Comparison of ENCODE assay signal across 8 mouse cellular contexts in the genomic region with DNA sequence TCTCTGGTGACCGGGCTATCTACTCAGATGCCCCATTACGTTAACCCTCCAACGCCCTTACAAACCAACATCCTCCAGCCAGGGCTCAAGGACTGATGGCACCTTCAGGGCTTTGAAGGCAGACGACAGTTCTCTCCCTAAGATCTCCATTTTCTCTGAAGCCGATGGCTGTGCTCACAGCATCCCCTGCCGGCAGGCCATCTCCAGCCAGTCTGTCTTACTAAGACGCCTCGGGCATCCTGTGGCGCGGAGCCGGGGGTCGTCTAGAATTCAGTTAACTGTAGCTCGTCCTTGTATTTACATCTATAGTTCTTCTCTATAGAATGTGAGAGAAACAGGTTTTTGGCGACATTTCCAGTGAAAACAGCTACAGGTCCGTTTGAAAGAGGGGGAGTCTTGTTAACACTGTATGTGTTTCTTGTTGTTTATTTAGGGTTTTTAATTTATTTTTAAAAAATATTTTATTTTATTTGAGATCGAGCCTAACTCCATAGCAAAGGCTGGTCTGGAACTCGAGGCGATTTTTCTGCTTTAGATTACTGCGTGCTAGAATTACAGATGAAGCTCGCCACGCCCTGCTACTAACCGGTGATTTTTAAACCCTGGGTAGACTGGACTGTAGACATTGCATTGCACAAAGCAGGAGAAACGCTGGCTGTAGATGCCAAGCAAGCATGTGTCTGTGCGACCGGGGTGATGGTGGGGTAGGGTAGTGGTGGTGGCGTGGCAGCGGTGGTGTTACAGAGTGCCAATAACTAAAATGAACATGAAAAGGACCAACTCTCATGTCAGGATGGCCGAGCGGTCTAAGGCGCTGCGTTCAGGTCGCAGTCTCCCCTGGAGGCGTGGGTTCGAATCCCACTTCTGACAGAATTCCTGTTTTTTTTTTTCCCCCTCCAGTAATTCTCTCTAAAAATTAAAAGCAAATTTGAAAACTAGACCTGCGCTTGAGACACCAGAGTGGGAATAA. TPM values are rescaled to one million over a fixed set of nuclear protein-coding genes. Genes with fewer than 3 reads are reported as not detected.
DNase-seq lines count a peak whose midpoint lies in the region; ATAC-seq and TF ChIP-seq lines count a peak whose summit lies in the region.

No protein-coding gene starts in this region.

- H3K9me3 ChIP-seq in heart, embryonic 11.5 days (replicated peaks; ENCODE audit: control insufficient read depth, low read length): no peaks in the 10 kb centered on the region
- H3K9me3 ChIP-seq in kidney, embryonic 15.5 days (replicated peaks): no peaks in the 10 kb centered on the region
- no peaks in the 10 kb centered on the region for H3K9me3 ChIP-seq in stomach, embryonic 14.5 days (ENCODE audit: control insufficient read depth, low read depth, low read length)

- no peaks in the 10 kb centered on the region for H3K79me2 ChIP-seq in C2C12 (ENCODE audit: control insufficient read depth, insufficient read depth)
- no peaks in the 10 kb centered on the region for H3K79me2 ChIP-seq in liver, adult 2 months (ENCODE audit: control insufficient read depth, insufficient read depth, low read length)

- no peaks in the 10 kb centered on the region for H3K79me3 ChIP-seq in C2C12 (ENCODE audit: low read depth)

- peak; percentile 71 for DNase-seq in liver, adult 2 months (ENCODE audit: extremely low read depth, low read depth, low spot score)

- H3K4me2 ChIP-seq in heart, embryonic 11.5 days: peak overlapping the region; percentile 67
- H3K4me2 ChIP-seq in kidney, embryonic 15.5 days: peak overlapping the region; percentile 60
- H3K4me2 ChIP-seq in stomach, embryonic 14.5 days (replicated peaks; ENCODE audit: low read depth, low read length): peak overlapping the region; percentile 51

- H3K9ac ChIP-seq in heart, embryonic 11.5 days (ENCODE audit: low read depth, low read length): peak overlapping the region; percentile 49; the same call in 1 of the 2 replicates
- H3K9ac ChIP-seq in kidney, embryonic 15.5 days: peak overlapping the region; percentile 50
- H3K9ac ChIP-seq in liver, adult 2 months (ENCODE audit: low read depth, low read length): peak overlapping the region; percentile 17; the same call in 1 of the 2 replicates
- peak overlapping the region; percentile 21; the same call in 1 of the 2 replicates for H3K9ac ChIP-seq in stomach, embryonic 14.5 days (replicated peaks; ENCODE audit: low read depth, low read length)

- no peaks in the 10 kb centered on the region for H3K36me3 ChIP-seq in C2C12 (ENCODE audit: control insufficient read depth, insufficient read depth)
- no peaks in the 10 kb centered on the region for H3K36me3 ChIP-seq in heart, embryonic 11.5 days (ENCODE audit: control insufficient read depth, insufficient read depth, low read length)
- H3K36me3 ChIP-seq in kidney, embryonic 15.5 days: no peaks in the 10 kb centered on the region
- no peaks in the 10 kb centered on the region for H3K36me3 ChIP-seq in liver, adult 2 months (ENCODE audit: control insufficient read depth, insufficient read depth, low read length)
- H3K36me3 ChIP-seq in stomach, embryonic 14.5 days (ENCODE audit: control insufficient read depth, insufficient read depth, low read length): no peaks in the 10 kb centered on the region

- TF ChIP-seq CTCF in C2C12 (IDR thresholded peaks at IDR 0.05; ENCODE audit: control insufficient read depth, insufficient read depth, insufficient read length): peak; percentile 82
- TF ChIP-seq CTCF in bone marrow macrophage, adult 2 months (IDR thresholded peaks at IDR 0.05; ENCODE audit: low read depth, low read length): peak; percentile 83
- TF ChIP-seq CTCF in embryonic fibroblast, embryonic 13.5 days (IDR thresholded peaks at IDR 0.05; ENCODE audit: borderline replicate concordance, insufficient read depth, low read length): peak; percentile 74
- peak; percentile 98 for TF ChIP-seq CTCF in liver, adult 2 months (IDR thresholded peaks at IDR 0.05; ENCODE audit: low read depth, low read length)

- peak overlapping the region; percentile 52 for H3ac ChIP-seq in C2C12 (ENCODE audit: control insufficient read depth, insufficient read length, low read depth)

- WGBS in heart, embryonic 11.5 days (ENCODE audit: insufficient replicate concordance): under 1% methylated on average over 35 of the region's 35 CpGs
- WGBS in kidney, embryonic 15.5 days: under 1% methylated on average over 35 of the region's 35 CpGs
- WGBS in liver, adult 2 months: under 1% methylated on average over 35 of the region's 35 CpGs
- WGBS in stomach, embryonic 14.5 days: under 1% methylated on average over 35 of the region's 35 CpGs

- no peaks in the 10 kb centered on the region for H3K27me3 ChIP-seq in C2C12 (ENCODE audit: control insufficient read depth, insufficient read depth, insufficient read length)
- H3K27me3 ChIP-seq in heart, embryonic 11.5 days (ENCODE audit: control insufficient read depth, insufficient read depth, low read length): peaks cover under 1% of the 10 kb centered on the region; the same call in 1 of the 2 replicates
- peaks cover 3% of the 10 kb centered on the region; the same call in 1 of the 2 replicates for H3K27me3 ChIP-seq in kidney, embryonic 15.5 days
- no peaks in the 10 kb centered on the region for H3K27me3 ChIP-seq in liver, adult 2 months (ENCODE audit: control insufficient read depth, insufficient read depth, low read length)
- no peaks in the 10 kb centered on the region for H3K27me3 ChIP-seq in stomach, embryonic 14.5 days (ENCODE audit: control insufficient read depth, insufficient read depth, low read length)

- TF ChIP-seq POLR2A in bone marrow macrophage, adult 2 months (IDR thresholded peaks at IDR 0.05; ENCODE audit: borderline replicate concordance, low read depth, low read length): no peak
- 0 out of 2 replicates have a peak, but pooled peaks have one; percentile 15 for TF ChIP-seq POLR2A in embryonic fibroblast, embryonic 13.5 days (IDR thresholded peaks at IDR 0.05; ENCODE audit: low read depth, low read length)
- no peak for TF ChIP-seq POLR2A in liver, adult 2 months (IDR thresholded peaks at IDR 0.05; ENCODE audit: extremely low read depth, insufficient read depth, low read length)

- H3K4me3 ChIP-seq in C2C12 (ENCODE audit: insufficient read depth, poor library complexity, severe bottlenecking): peak overlapping the region; percentile 43
- peak overlapping the region; percentile 65 for H3K4me3 ChIP-seq in bone marrow macrophage, adult 2 months (ENCODE audit: insufficient read depth, low read length)
- peak overlapping the region; percentile 53 for H3K4me3 ChIP-seq in embryonic fibroblast, embryonic 13.5 days (ENCODE audit: insufficient read depth, low read length)
- H3K4me3 ChIP-seq in heart, embryonic 11.5 days (ENCODE audit: low read depth, low read length): peak overlapping the region; percentile 57
- peak overlapping the region; percentile 58 for H3K4me3 ChIP-seq in kidney, embryonic 15.5 days (replicated peaks)
- H3K4me3 ChIP-seq in liver, adult 2 months (ENCODE audit: insufficient read depth, low read depth, low read length): peak overlapping the region; percentile 60
- peak overlapping the region; percentile 47 for H3K4me3 ChIP-seq in stomach, embryonic 14.5 days (ENCODE audit: low read depth, low read length)

- ATAC-seq in heart, embryonic 11.5 days (replicated peaks; ENCODE audit: insufficient number of reproducible peaks, low FRiP score, low TSS enrichment): peak; percentile 85
- peak; percentile 90 for ATAC-seq in kidney, embryonic 15.5 days (replicated peaks; ENCODE audit: low FRiP score)
- ATAC-seq in monocyte, adult 5-6 weeks (replicated peaks; ENCODE audit: insufficient number of reproducible peaks, low FRiP score, low TSS enrichment, poor library complexity, severe bottlenecking): peak; percentile 68
- ATAC-seq in stomach, embryonic 14.5 days (ENCODE audit: insufficient number of reproducible peaks, insufficient read depth, low FRiP score, low read depth): peak; percentile 77

- H3K4me1 ChIP-seq in bone marrow macrophage, adult 2 months (ENCODE audit: control insufficient read depth, insufficient read depth, low read length): no peaks in the 10 kb centered on the region
- no peaks in the 10 kb centered on the region; the same call in 1 of the 2 replicates for H3K4me1 ChIP-seq in embryonic fibroblast, embryonic 13.5 days (ENCODE audit: control insufficient read depth, insufficient read depth, low read length)
- peaks cover 7% of the 10 kb centered on the region for H3K4me1 ChIP-seq in heart, embryonic 11.5 days (ENCODE audit: control insufficient read depth, insufficient read depth, low read length)
- H3K4me1 ChIP-seq in kidney, embryonic 15.5 days: 0 out of 2 replicates have a peak, but pooled peaks cover 19% of the 10 kb centered on the region
- no peaks in the 10 kb centered on the region; the same call in none of the 2 replicates for H3K4me1 ChIP-seq in liver, adult 2 months (ENCODE audit: control insufficient read depth, insufficient read depth, low read length)
- 0 out of 2 replicates have a peak, but pooled peaks cover 3% of the 10 kb centered on the region for H3K4me1 ChIP-seq in stomach, embryonic 14.5 days (ENCODE audit: control insufficient read depth, insufficient read depth, low read length)

- no peak overlapping the region for H3K27ac ChIP-seq in bone marrow macrophage, adult 2 months (ENCODE audit: insufficient read depth, low read depth, low read length)
- H3K27ac ChIP-seq in embryonic fibroblast, embryonic 13.5 days (ENCODE audit: insufficient read depth, low read length): no peak overlapping the region
- H3K27ac ChIP-seq in heart, embryonic 11.5 days (ENCODE audit: low read depth, low read length): 0 out of 2 replicates have a peak overlapping the region, but pooled peaks have one; percentile 22
- H3K27ac ChIP-seq in kidney, embryonic 15.5 days: peak overlapping the region; percentile 79
- no peak overlapping the region for H3K27ac ChIP-seq in liver, adult 2 months (replicated peaks; ENCODE audit: insufficient read depth, low read depth, low read length)
- H3K27ac ChIP-seq in stomach, embryonic 14.5 days (ENCODE audit: low read length): 0 out of 2 replicates have a peak overlapping the region, but pooled peaks have one; percentile 6

RNA-seq across cellular contexts. Expression of a gene that starts 7.1 kb away (rescaled TPM):
- polyA plus RNA-seq in C2C12 (2012; fragmentation: generic; extraction: Trizol): 0.07 TPM
- polyA plus RNA-seq in bone marrow macrophage, adult 2 months (2012; ENCODE audit: insufficient read depth, insufficient read length, missing spikeins): not detected in 2 replicates
- 0.60 TPM in 1 of 2 replicates, not detected in the other for polyA plus RNA-seq in embryonic fibroblast, embryonic 13.5 days (2011; ENCODE audit: insufficient read length, low read depth, missing spikeins)
- polyA plus RNA-seq in heart, embryonic 11.5 days (2014; fragmentation: Nextera tagmentation; extraction: Ambion mirVana): not detected in 2 replicates
- polyA plus RNA-seq in kidney, embryonic 15.5 days (2015; fragmentation: Nextera tagmentation; extraction: Ambion mirVana): 12.1 and 13.1 TPM in 2 replicates
- total RNA-seq in liver, adult 2 months (2014; rRNA removed): 8.1 and 8.6 TPM in 2 replicates
- 41.8 and 44.1 TPM in 2 replicates for polyA plus RNA-seq in liver, adult 2 months (2012; rRNA removed)
- not detected in 3 replicates for total RNA-seq in monocyte, adult 5-6 weeks (2017)
- polyA plus RNA-seq in stomach, embryonic 14.5 days (2014; fragmentation: Nextera tagmentation; extraction: Ambion mirVana): 65.6 and 70.4 TPM in 2 replicates

RNA-seq across cellular contexts. Expression of a gene that starts 36.7 kb away (rescaled TPM):
- 65.5 TPM for polyA plus RNA-seq in C2C12 (2012; fragmentation: generic; extraction: Trizol)
- 25.3 and 32.4 TPM in 2 replicates for polyA plus RNA-seq in bone marrow macrophage, adult 2 months (2012; ENCODE audit: insufficient read depth, insufficient read length, missing spikeins)
- polyA plus RNA-seq in embryonic fibroblast, embryonic 13.5 days (2011; ENCODE audit: insufficient read length, low read depth, missing spikeins): 89.0 and 100 TPM in 2 replicates
- 44.2 and 65.2 TPM in 2 replicates for polyA plus RNA-seq in heart, embryonic 11.5 days (2014; fragmentation: Nextera tagmentation; extraction: Ambion mirVana)
- polyA plus RNA-seq in kidney, embryonic 15.5 days (2015; fragmentation: Nextera tagmentation; extraction: Ambion mirVana): 138 and 142 TPM in 2 replicates
- 4.2 and 4.8 TPM in 2 replicates for total RNA-seq in liver, adult 2 months (2014; rRNA removed)
- polyA plus RNA-seq in liver, adult 2 months (2012; rRNA removed): 5.9 and 7.7 TPM in 2 replicates
- total RNA-seq in monocyte, adult 5-6 weeks (2017): 40.4 to 122 TPM (median 48.4 TPM) in 3 replicates
- polyA plus RNA-seq in stomach, embryonic 14.5 days (2014; fragmentation: Nextera tagmentation; extraction: Ambion mirVana): 49.7 and 60.6 TPM in 2 replicates

RNA-seq across cellular contexts. Expression of a gene that starts 42.3 kb away (rescaled TPM):
- not detected for polyA plus RNA-seq in C2C12 (2012; fragmentation: generic; extraction: Trizol)
- 0.36 and 0.50 TPM in 2 replicates for polyA plus RNA-seq in bone marrow macrophage, adult 2 months (2012; ENCODE audit: insufficient read depth, insufficient read length, missing spikeins)
- polyA plus RNA-seq in embryonic fibroblast, embryonic 13.5 days (2011; ENCODE audit: insufficient read length, low read depth, missing spikeins): not detected in 2 replicates
- not detected in 2 replicates for polyA plus RNA-seq in heart, embryonic 11.5 days (2014; fragmentation: Nextera tagmentation; extraction: Ambion mirVana)
- not detected in 2 replicates for polyA plus RNA-seq in kidney, embryonic 15.5 days (2015; fragmentation: Nextera tagmentation; extraction: Ambion mirVana)
- total RNA-seq in liver, adult 2 months (2014; rRNA removed): 0.28 and 4.4 TPM in 2 replicates
- polyA plus RNA-seq in liver, adult 2 months (2012; rRNA removed): 0.24 and 0.32 TPM in 2 replicates
- 0.11 to 0.87 TPM (median 0.57 TPM) in 3 replicates for total RNA-seq in monocyte, adult 5-6 weeks (2017)
- not detected in 2 replicates for polyA plus RNA-seq in stomach, embryonic 14.5 days (2014; fragmentation: Nextera tagmentation; extraction: Ambion mirVana)

Comparison
In these comparisons a context has a peak if more than half of its experiments do, and no peak if none do; other contexts are left out.
1. H3K27ac ChIP-seq: peak in heart, embryonic 11.5 days (single experiment), kidney, embryonic 15.5 days (single experiment) and stomach, embryonic 14.5 days (single experiment); none in bone marrow macrophage, adult 2 months (single experiment), embryonic fibroblast, embryonic 13.5 days (single experiment) and liver, adult 2 months (single experiment).
2. Peak in every context shown above with its lines, with median percentiles within 50 percentile points of each other: H3K4me3 ChIP-seq, CTCF ChIP-seq, ATAC-seq, H3K4me2 ChIP-seq and H3K9ac ChIP-seq.